Comparison of ENCODE assay signal across 10 mouse cellular contexts in the genomic region with DNA sequence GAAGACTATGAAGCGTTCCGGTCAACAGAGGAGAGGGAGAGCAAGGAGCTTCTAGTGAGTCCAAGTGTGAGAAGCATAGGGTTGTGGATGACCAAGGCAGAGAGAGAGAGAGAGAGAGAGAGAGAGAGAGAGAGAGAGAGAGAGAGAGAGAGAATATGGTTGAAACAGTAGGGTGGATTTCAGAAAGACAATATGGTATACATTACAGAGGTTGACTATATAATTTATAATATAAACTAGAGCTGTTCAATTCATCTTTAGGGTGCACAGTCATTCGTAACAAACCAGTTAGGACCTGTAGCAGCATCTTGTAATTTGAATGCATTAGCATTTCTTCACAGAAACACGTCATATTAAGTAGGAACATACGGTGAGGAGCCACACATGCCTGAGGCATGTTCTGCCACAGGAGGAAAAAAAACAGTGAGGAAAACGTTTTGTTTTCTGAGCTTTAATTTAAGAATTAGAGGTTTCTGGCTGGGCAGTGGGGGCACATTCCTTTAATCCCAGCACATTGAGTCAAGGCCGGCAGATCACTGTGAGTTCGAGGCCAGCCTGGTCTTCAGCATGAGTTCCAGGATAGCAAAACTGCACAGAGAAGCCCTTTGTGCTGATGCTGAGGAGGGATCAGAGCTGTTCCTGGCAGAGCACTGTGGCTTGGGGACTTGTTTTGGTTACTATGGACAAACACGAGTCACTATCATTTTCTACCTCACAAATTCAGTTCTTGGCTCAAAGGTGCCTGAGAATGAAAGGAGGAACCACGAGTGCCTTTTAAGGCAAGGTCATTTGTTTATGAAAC. TPM values are rescaled to one million over a fixed set of nuclear protein-coding genes. Genes with fewer than 3 reads are reported as not detected.
DNase-seq lines count a peak whose midpoint lies in the region; ATAC-seq and TF ChIP-seq lines count a peak whose summit lies in the region.
"Had no signal": no experiment of that assay in that cellular context is flagged by ENCODE, and none has a peak within 500 bp of the region (broad histone marks: within the 10 kb centered on the region; RNA-seq: fewer than 3 reads in every experiment).

No protein-coding gene starts in this region.

- WGBS in heart, embryonic 12.5 days: 78% methylated on average over 10 of the region's 10 CpGs
- WGBS in heart, adult 2 months: 85% methylated on average over 10 of the region's 10 CpGs
- WGBS in forebrain, embryonic 11.5 days: 71% methylated on average over 10 of the region's 10 CpGs
- 67% methylated on average over 10 of the region's 10 CpGs for WGBS in liver, embryonic 13.5 days (ENCODE audit: insufficient replicate concordance)

- peaks cover 23% of the 10 kb centered on the region for H3K27me3 ChIP-seq in heart, embryonic 12.5 days (replicated peaks)
- no peaks in the 10 kb centered on the region for H3K27me3 ChIP-seq in heart, adult 2 months (ENCODE audit: control insufficient read depth, insufficient read depth, low read length)
- peaks cover 6% of the 10 kb centered on the region; the same call in 1 of the 2 replicates for H3K27me3 ChIP-seq in forebrain, embryonic 11.5 days (ENCODE audit: control insufficient read depth, insufficient read depth, low read length)
- H3K27me3 ChIP-seq in liver, embryonic 13.5 days: peaks cover 35% of the 10 kb centered on the region

- H3K4me1 ChIP-seq in heart, embryonic 12.5 days (replicated peaks): peaks cover 10% of the 10 kb centered on the region
- H3K4me1 ChIP-seq in heart, adult 2 months (ENCODE audit: control insufficient read depth, insufficient read depth, low read length): peaks cover 4% of the 10 kb centered on the region
- peaks cover 2% of the 10 kb centered on the region; the same call in 1 of the 2 replicates for H3K4me1 ChIP-seq in forebrain, embryonic 11.5 days (replicated peaks; ENCODE audit: control insufficient read depth, insufficient read depth, low read length)
- H3K4me1 ChIP-seq in liver, embryonic 13.5 days (replicated peaks): peaks cover 33% of the 10 kb centered on the region

- ATAC-seq in heart, embryonic 12.5 days (ENCODE audit: insufficient number of reproducible peaks, low FRiP score): no peak
- ATAC-seq in forebrain, embryonic 11.5 days (replicated peaks; ENCODE audit: low FRiP score): no peak
- no peak for ATAC-seq in liver, embryonic 13.5 days (ENCODE audit: low read depth)
- no peak for ATAC-seq in activated CD4-positive, CD25-positive, alpha-beta regulatory T cell, adult 4 months
- ATAC-seq in erythroblast, adult 5-6 weeks (replicated peaks; ENCODE audit: low FRiP score, poor library complexity, severe bottlenecking): no peak

- no peaks in the 10 kb centered on the region for H3K36me3 ChIP-seq in heart, embryonic 12.5 days
- no peaks in the 10 kb centered on the region for H3K36me3 ChIP-seq in heart, adult 2 months (ENCODE audit: control insufficient read depth, insufficient read depth, low read length)
- no peaks in the 10 kb centered on the region for H3K36me3 ChIP-seq in forebrain, embryonic 11.5 days (ENCODE audit: control insufficient read depth, insufficient read depth, low read length)
- no peaks in the 10 kb centered on the region for H3K36me3 ChIP-seq in liver, embryonic 13.5 days

- intact Hi-C loops in heart, adult 2 months (cut with DNase I): no loop called here

- no peak overlapping the region for H3K9ac ChIP-seq in heart, embryonic 12.5 days
- H3K9ac ChIP-seq in heart, adult 2 months (ENCODE audit: low read depth, low read length): no peak overlapping the region
- no peak overlapping the region for H3K9ac ChIP-seq in forebrain, embryonic 11.5 days (ENCODE audit: low read length)
- H3K9ac ChIP-seq in liver, embryonic 13.5 days: no peak overlapping the region

- no peak for TF ChIP-seq POLR2A in heart, adult 2 months (IDR thresholded peaks at IDR 0.05; ENCODE audit: insufficient read depth, low read depth, low read length)

- no peak for TF ChIP-seq EP300 in heart, adult 2 months (IDR thresholded peaks at IDR 0.05; ENCODE audit: insufficient read depth, low read depth, low read length)

- TF ChIP-seq CTCF in heart, adult 2 months (IDR thresholded peaks at IDR 0.05): no peak

- H3K4me3 ChIP-seq in heart, embryonic 12.5 days: 0 out of 2 replicates have a peak overlapping the region, but pooled peaks have one; percentile 86
- H3K4me3 ChIP-seq in heart, adult 2 months: no peak overlapping the region; the same call in 1 of the 2 replicates
- H3K4me3 ChIP-seq in forebrain, embryonic 11.5 days (ENCODE audit: low read depth, low read length): peak overlapping the region; percentile 75
- H3K4me3 ChIP-seq in liver, embryonic 13.5 days (replicated peaks): no peak overlapping the region

- no peaks in the 10 kb centered on the region for H3K79me2 ChIP-seq in heart, adult 2 months (replicated peaks; ENCODE audit: control insufficient read depth, insufficient read depth, low read length)

- no peak overlapping the region for H3K27ac ChIP-seq in heart, embryonic 12.5 days (ENCODE audit: poor library complexity, severe bottlenecking)
- no peak overlapping the region for H3K27ac ChIP-seq in heart, adult 2 months
- H3K27ac ChIP-seq in forebrain, embryonic 11.5 days (ENCODE audit: low read depth, low read length): no peak overlapping the region
- no peak overlapping the region for H3K27ac ChIP-seq in liver, embryonic 13.5 days

- H3K4me2 ChIP-seq in heart, embryonic 12.5 days: peak overlapping the region; percentile 88
- H3K4me2 ChIP-seq in forebrain, embryonic 11.5 days (ENCODE audit: low read depth, low read length, severe bottlenecking): peak overlapping the region; percentile 77; the same call in 1 of the 2 replicates
- peak overlapping the region; percentile 98 for H3K4me2 ChIP-seq in liver, embryonic 13.5 days

- no peak for DNase-seq in heart, adult 2 months
- peak; percentile 79 for DNase-seq in A20 (ENCODE audit: low read depth, low spot score)
- DNase-seq in forebrain, embryonic 11.5 days (ENCODE audit: low spot score): no peak
- DNase-seq in liver, embryonic 13.5 days: no peak
- DNase-seq in adrenal gland, adult 2 months: no peak
- DNase-seq: cerebellum, adult 9-11 months; thymus, postnatal 14 days had no signal

- H3K9me3 ChIP-seq in heart, embryonic 12.5 days (replicated peaks): no peaks in the 10 kb centered on the region
- no peaks in the 10 kb centered on the region for H3K9me3 ChIP-seq in forebrain, embryonic 11.5 days (ENCODE audit: control insufficient read depth, low read length)
- no peaks in the 10 kb centered on the region for H3K9me3 ChIP-seq in liver, embryonic 13.5 days (replicated peaks)

RNA-seq across cellular contexts. Expression of a gene that starts 12.6 kb away (rescaled TPM):
- polyA plus RNA-seq in heart, embryonic 12.5 days (2016; fragmentation: Nextera tagmentation; extraction: Ambion mirVana): 3.3 and 5.3 TPM in 2 replicates
- 1 to 10 TPM; 3.8 to 3.9 TPM for total RNA-seq in heart, adult 2 months (2021)
- polyA plus RNA-seq in heart, adult 2 months (2012; rRNA removed): 18.8 and 28.2 TPM in 2 replicates
- polyA plus RNA-seq in forebrain, embryonic 11.5 days (2014; fragmentation: Nextera tagmentation; extraction: Ambion mirVana): 12.3 and 12.7 TPM in 2 replicates
- 1.2 and 1.7 TPM in 2 replicates for polyA plus RNA-seq in liver, embryonic 13.5 days (2015; fragmentation: Nextera tagmentation; extraction: Ambion mirVana)
- total RNA-seq in adrenal gland, adult 2 months (2021): 1 to 10 TPM; 1.8 to 6.2 TPM
- polyA plus RNA-seq in adrenal gland, adult 2 months (2012; rRNA removed): 10.5 and 17.5 TPM in 2 replicates
- polyA plus RNA-seq in activated CD4-positive, CD25-positive, alpha-beta regulatory T cell, adult 4 months (2017; shearing (Covaris generic)): 1 to 10 TPM; 3.0 to 3.1 TPM
- 3.1 TPM in 1 of 2 replicates, not detected in the other for total RNA-seq in erythroblast, adult 5-6 weeks (2015; ENCODE audit: low replicate concordance)
- total RNA-seq in erythroblast, adult 5-6 weeks (2017; ENCODE audit: low replicate concordance): 0.68 and 5.3 TPM in 2 replicates

RNA-seq across cellular contexts. Expression of a gene that starts 13.1 kb away (rescaled TPM):
- 0.39 and 0.52 TPM in 2 replicates for polyA plus RNA-seq in heart, embryonic 12.5 days (2016; fragmentation: Nextera tagmentation; extraction: Ambion mirVana)
- 10 to 100 TPM; 18.2 to 18.4 TPM for total RNA-seq in heart, adult 2 months (2021)
- polyA plus RNA-seq in heart, adult 2 months (2012; rRNA removed): 27.9 and 32.6 TPM in 2 replicates
- 0.51 and 2.1 TPM in 2 replicates for polyA plus RNA-seq in forebrain, embryonic 11.5 days (2014; fragmentation: Nextera tagmentation; extraction: Ambion mirVana)
- polyA plus RNA-seq in liver, embryonic 13.5 days (2015; fragmentation: Nextera tagmentation; extraction: Ambion mirVana): 0.06 and 0.09 TPM in 2 replicates
- total RNA-seq in adrenal gland, adult 2 months (2021): 1 to 10 TPM; 8.8 to 9.0 TPM
- 16.5 and 21.0 TPM in 2 replicates for polyA plus RNA-seq in adrenal gland, adult 2 months (2012; rRNA removed)
- 1 to 10 TPM in 1 of 2 experiments, under 1 TPM in 1; 0.52 to 1.1 TPM for polyA plus RNA-seq in activated CD4-positive, CD25-positive, alpha-beta regulatory T cell, adult 4 months (2017; shearing (Covaris generic))
- not detected in 2 replicates for total RNA-seq in erythroblast, adult 5-6 weeks (2015; ENCODE audit: low replicate concordance)
- total RNA-seq in erythroblast, adult 5-6 weeks (2017; ENCODE audit: low replicate concordance): 0.42 TPM in 1 of 2 replicates, not detected in the other

RNA-seq across cellular contexts. Expression of a gene that starts 21.9 kb away (rescaled TPM):
- 4.3 and 4.4 TPM in 2 replicates for polyA plus RNA-seq in heart, embryonic 12.5 days (2016; fragmentation: Nextera tagmentation; extraction: Ambion mirVana)
- total RNA-seq in heart, adult 2 months (2021): 10 to 100 TPM; 19.8 to 19.9 TPM
- 19.1 and 19.3 TPM in 2 replicates for polyA plus RNA-seq in heart, adult 2 months (2012; rRNA removed)
- 4.5 and 5.6 TPM in 2 replicates for polyA plus RNA-seq in forebrain, embryonic 11.5 days (2014; fragmentation: Nextera tagmentation; extraction: Ambion mirVana)
- 1.7 and 2.4 TPM in 2 replicates for polyA plus RNA-seq in liver, embryonic 13.5 days (2015; fragmentation: Nextera tagmentation; extraction: Ambion mirVana)
- total RNA-seq in adrenal gland, adult 2 months (2021): 10 to 100 TPM; 38.6 to 45.0 TPM
- 36.5 and 38.6 TPM in 2 replicates for polyA plus RNA-seq in adrenal gland, adult 2 months (2012; rRNA removed)
- polyA plus RNA-seq in activated CD4-positive, CD25-positive, alpha-beta regulatory T cell, adult 4 months (2017; shearing (Covaris generic)): 1 to 10 TPM; 3.8 to 4.4 TPM
- total RNA-seq in erythroblast, adult 5-6 weeks (2015; ENCODE audit: low replicate concordance): 3.3 and 12.7 TPM in 2 replicates
- total RNA-seq in erythroblast, adult 5-6 weeks (2017; ENCODE audit: low replicate concordance): 17.6 and 19.5 TPM in 2 replicates

RNA-seq across cellular contexts. Expression of a gene that starts 32.4 kb away (rescaled TPM):
- polyA plus RNA-seq in heart, embryonic 12.5 days (2016; fragmentation: Nextera tagmentation; extraction: Ambion mirVana): 7.6 and 7.7 TPM in 2 replicates
- total RNA-seq in heart, adult 2 months (2021): 10 to 100 TPM in 1 of 2 experiments, 1 to 10 TPM in 1; 9.9 to 13.5 TPM
- 10.0 and 17.2 TPM in 2 replicates for polyA plus RNA-seq in heart, adult 2 months (2012; rRNA removed)
- 1.5 TPM in 2 replicates for polyA plus RNA-seq in forebrain, embryonic 11.5 days (2014; fragmentation: Nextera tagmentation; extraction: Ambion mirVana)
- polyA plus RNA-seq in liver, embryonic 13.5 days (2015; fragmentation: Nextera tagmentation; extraction: Ambion mirVana): 17.0 and 19.8 TPM in 2 replicates
- total RNA-seq in adrenal gland, adult 2 months (2021): 10 to 100 TPM; 19.8 to 22.3 TPM
- 4.1 and 6.3 TPM in 2 replicates for polyA plus RNA-seq in adrenal gland, adult 2 months (2012; rRNA removed)
- 100 to 1,000 TPM; 204 to 218 TPM for polyA plus RNA-seq in activated CD4-positive, CD25-positive, alpha-beta regulatory T cell, adult 4 months (2017; shearing (Covaris generic))
- 54.8 and 67.1 TPM in 2 replicates for total RNA-seq in erythroblast, adult 5-6 weeks (2015; ENCODE audit: low replicate concordance)
- total RNA-seq in erythroblast, adult 5-6 weeks (2017; ENCODE audit: low replicate concordance): 58.3 and 69.6 TPM in 2 replicates

RNA-seq across cellular contexts. Expression of a gene that starts 38.9 kb away (rescaled TPM):
- polyA plus RNA-seq in heart, embryonic 12.5 days (2016; fragmentation: Nextera tagmentation; extraction: Ambion mirVana): 397 and 428 TPM in 2 replicates
- total RNA-seq in heart, adult 2 months (2021): 100 to 1,000 TPM; 337 to 437 TPM
- 867 and 1,301 TPM in 2 replicates for polyA plus RNA-seq in heart, adult 2 months (2012; rRNA removed)
- 648 and 653 TPM in 2 replicates for polyA plus RNA-seq in forebrain, embryonic 11.5 days (2014; fragmentation: Nextera tagmentation; extraction: Ambion mirVana)
- polyA plus RNA-seq in liver, embryonic 13.5 days (2015; fragmentation: Nextera tagmentation; extraction: Ambion mirVana): 688 and 710 TPM in 2 replicates
- 100 to 1,000 TPM; 663 to 695 TPM for total RNA-seq in adrenal gland, adult 2 months (2021)
- 1,357 and 1,385 TPM in 2 replicates for polyA plus RNA-seq in adrenal gland, adult 2 months (2012; rRNA removed)
- polyA plus RNA-seq in activated CD4-positive, CD25-positive, alpha-beta regulatory T cell, adult 4 months (2017; shearing (Covaris generic)): 1,000 to 10,000 TPM; 1,417 to 1,752 TPM
- total RNA-seq in erythroblast, adult 5-6 weeks (2015; ENCODE audit: low replicate concordance): 613 and 630 TPM in 2 replicates
- total RNA-seq in erythroblast, adult 5-6 weeks (2017; ENCODE audit: low replicate concordance): 242 and 301 TPM in 2 replicates

Comparison
In these comparisons a context has a peak if more than half of its experiments do, and no peak if none do; other contexts are left out.
1. H3K4me3 ChIP-seq: peak in heart, embryonic 12.5 days (single experiment) and forebrain, embryonic 11.5 days (single experiment); none in heart, adult 2 months (single experiment) and liver, embryonic 13.5 days (single experiment).
2. Peak in every context shown above with its lines, with median percentiles within 50 percentile points of each other: H3K4me2 ChIP-seq.